Mouse (Mus musculus) CD4-positive, CD25-positive, alpha-beta regulatory T cell (primary cell): ENCODE data around the gene Srsx. TPM values are rescaled to one million over a fixed set of nuclear protein-coding genes. Genes with fewer than 3 reads are reported as not detected.

Source experiments
- polyA plus RNA-seq: library from polyadenylated mRNA; unstranded; fragments of 100-300 nt; shearing (Covaris generic); gene quantifications from one replicate; pipeline ENCODE4 v1.2.1, GENCODE M21; 2017

Srsx gene
- polyA plus RNA-seq = not detected

DNA sequence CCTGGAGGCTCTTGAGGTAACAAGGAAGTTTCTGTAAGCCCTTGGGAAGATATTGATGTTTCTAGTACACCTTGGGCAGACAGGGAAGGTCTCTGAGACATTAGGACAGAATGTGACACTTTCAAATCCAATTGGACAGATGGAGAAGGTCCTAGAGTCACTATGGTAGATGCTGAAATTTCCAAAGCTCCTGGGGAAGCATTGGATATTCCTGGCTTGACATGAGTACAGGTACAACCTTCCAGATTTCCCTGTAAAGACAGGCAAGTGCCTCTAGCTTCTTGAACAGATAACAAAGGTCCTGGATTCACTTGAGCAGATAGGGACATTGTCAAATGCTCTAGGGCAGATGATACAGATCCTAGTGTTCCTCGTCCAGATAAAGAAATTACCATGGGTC, at the start of gene Srsx:
Srsx (minus strand) TSS at position 101 of the 400 bp plus-strand sequence.

DNA sequence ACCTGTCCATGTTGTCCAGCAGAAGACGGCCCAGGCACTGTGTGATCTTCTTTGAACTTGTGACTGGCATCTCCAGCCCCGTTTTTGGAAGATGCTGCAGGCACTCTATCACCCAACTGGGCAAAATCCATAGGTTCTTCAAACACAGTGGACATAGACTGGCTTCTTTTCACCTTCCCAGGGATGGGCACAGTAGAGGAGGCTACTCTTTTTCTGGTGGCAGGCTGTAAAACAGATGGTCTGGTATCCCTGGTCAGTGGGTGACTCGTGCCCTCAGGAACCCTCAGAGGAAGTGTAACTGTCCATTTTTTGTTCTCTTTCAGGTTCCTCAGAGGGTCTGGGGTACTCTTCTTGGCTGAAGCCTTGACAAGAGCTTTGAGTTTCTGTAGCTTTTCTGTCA, 24.5 kb upstream of the Srsx start, which contains the start of gene Gm17577:
Gm17577 (minus strand) TSS at position 101 of the 400 bp plus-strand sequence.

Other genes with a start within 250 kb of the Srsx start
- not detected for gene Gm17521, start 192.8 kb downstream of the Srsx start, polyA plus RNA-seq
- 0.54 TPM for gene Cldn34c1, start 119.0 kb downstream of the Srsx start, polyA plus RNA-seq
- not detected for gene Gm17577, start 24.4 kb upstream of the Srsx start, polyA plus RNA-seq